Mouse (Mus musculus) retina, postnatal 1 day (tissue): ENCODE measurements around the gene Nlk.
A peak's percentile ranks its signal among the peaks of the same experiment; 100 is the strongest.
"Not testable (repeated sequence)": the region's sequence is repeated elsewhere in the genome, so short reads cannot be mapped to it uniquely, and the experiment has no call there.

Experiments
- DNase-seq: peaks from one replicate; pipeline ENCODE4 v3.0.0-alpha.2; 2012

Gene Nlk

DNA sequence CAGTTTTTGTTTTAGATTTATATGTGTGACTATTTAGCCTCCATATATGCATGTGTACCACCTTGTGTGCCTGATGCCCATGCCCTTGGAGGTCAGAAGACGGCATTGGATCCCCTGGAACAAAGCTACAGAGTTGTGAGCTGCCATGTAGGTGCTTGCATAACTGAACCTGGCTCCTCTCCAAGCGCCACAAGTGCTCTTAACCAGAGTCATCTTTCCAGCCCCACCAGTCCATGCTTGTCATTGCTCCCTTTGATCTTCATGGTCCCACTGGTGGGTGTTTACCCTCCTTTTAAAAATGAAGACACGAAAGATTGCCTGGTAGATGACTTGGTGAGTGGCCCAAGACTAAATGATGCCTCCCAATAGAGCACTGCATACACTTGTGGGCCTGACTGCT lies 156.8 kb downstream of the Nlk start:
- DNase-seq = no peak

GRCm38 (mm10) chr11:78536690-78537084 lies 160.5 kb downstream of the Nlk start:
- no peak for DNase-seq

DNA sequence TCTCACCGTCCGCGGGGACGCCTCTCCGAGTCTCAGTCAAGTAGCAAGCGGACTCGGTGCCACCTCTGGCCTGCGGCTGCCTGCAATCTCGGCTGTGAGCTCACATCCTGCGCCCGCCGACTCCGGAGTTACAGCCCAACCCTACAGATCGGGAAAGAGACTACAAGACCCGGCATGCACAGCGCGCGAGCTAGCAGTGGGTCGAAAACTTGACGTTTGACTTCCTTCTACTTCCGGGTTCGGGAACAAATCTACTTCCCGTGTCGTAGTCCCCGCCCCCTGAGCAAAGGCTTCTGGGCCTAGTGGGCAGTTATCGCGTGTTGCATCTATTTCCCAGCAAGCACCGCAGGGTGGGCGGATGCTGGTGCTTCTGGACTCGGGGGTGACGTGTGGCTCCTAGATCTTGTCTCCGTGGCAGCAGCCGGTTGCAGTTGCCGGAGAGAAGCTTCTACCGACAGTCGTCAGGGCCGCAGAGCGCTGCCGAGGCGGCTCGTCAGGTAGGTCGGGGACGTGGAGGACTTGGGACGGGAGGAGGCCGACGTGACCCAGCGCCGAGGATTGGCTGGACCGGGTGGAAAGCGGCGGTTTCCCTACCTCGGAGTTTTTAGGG lies 161.0 kb downstream of the Nlk start, which contains the start of the genes Tnfaip1 and Ift20:
Gene Tnfaip1 (minus strand): TSS at position 253 of the 610 bp plus-strand sequence.
Gene Ift20 (plus strand): TSS at position 282 of the 610 bp plus-strand sequence.
- DNase-seq = peak; percentile 100

DNA sequence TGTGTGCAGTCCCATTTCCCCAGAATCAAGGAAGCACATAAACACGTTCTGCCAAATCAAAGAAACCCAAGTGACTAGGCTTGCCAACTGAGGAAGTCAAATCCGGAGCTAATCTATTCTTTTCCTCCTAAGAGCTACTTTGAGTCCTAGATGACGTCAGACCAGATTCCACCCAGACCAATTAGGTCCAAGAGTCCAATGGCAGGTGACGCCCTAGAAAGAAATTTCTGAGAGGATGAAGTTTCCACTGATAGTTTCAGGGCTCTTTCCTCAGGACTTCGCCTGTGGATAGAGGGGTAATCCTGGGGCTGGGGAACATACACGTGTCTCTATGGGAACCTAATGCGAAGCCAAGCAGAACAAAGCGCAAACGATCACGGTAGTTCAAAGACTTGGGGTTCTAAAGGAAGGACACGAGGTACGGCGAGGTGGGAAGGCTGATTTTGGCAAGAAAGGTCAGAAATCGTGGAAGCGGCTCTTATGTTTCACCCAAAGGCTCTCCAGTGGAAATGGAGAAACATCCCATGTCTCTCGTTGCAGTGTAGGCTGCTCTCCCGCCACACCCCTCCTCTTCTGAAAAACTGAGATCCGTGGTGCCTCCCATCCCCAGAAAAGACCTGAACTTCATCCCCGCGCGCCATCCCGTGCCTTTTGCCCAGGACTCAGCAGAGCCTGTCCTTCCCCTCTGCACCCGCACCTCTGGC lies 161.6 kb downstream of the Nlk start:
- peak; percentile 50 for DNase-seq

DNA sequence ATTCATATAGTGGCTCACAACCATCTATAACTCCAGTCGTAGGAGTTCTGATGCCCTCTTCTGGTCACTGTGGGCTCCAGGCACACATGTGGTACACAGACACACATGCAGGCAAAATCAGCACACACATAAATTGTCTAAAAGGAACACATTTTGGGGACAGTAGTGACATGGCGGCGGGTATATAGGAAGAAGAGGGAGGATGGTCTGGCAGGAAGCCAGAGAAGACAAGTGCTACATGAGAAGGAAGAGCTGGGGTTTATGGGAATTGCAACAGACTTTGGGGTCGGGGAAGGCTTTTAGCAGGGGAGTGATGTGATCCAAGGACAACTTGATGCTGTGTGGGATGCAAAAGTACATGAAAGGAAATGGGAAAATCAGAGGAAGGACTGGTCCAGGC lies 162.7 kb downstream of the Nlk start:
- no peak for DNase-seq

- DNase-seq = not testable (repeated sequence)
Measured at GRCm38 (mm10) chr11:78531515-78531914, 165.7 kb downstream of the Nlk start.

DNA sequence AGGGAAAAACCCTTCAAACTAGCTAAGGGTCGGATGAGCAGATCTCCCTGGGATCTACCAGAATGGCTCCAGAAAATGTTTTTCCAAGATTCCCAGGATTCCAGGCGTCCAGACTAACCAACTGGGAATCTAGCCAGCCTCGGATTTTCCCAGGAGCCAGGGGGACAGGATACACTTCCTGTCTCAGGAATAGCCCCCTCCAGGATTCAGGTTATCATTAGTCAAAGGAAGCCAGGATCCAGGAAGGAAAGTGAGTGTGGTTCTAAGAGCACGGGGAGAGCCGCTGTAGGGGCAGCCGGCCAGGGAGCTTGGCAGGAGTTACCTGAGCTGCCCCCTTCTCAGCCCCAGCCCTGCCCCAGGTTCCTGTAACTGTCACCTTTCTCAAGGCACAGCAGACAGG lies 166.1 kb downstream of the Nlk start:
- no peak for DNase-seq

- DNase-seq = no peak
Measured at GRCm38 (mm10) chr11:78530001-78530400, 167.2 kb downstream of the Nlk start.

- DNase-seq = no peak
Measured at GRCm38 (mm10) chr11:78528714-78529113, 168.5 kb downstream of the Nlk start.

DNA sequence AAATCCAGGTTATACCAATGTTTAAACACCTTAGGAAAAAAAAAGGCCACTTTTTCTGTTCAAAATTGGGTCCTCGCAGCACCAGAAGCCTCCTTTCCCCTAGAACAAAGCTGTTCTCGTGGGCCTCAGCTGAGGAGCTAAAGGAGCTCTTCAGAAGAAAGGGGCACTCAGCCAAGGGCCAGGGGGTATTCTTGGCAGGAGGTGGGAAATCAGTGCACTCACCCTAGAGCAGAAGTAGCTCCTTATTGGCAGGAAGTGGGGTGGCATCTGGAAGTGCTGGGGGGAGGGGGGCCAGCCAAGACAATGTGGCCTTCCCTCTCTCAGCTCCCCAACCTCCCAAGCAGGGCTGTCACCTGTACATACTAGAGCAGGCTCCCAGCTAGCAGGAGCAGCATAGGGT lies 172.3 kb downstream of the Nlk start:
- DNase-seq = no peak

- DNase-seq = no peak
Measured at GRCm38 (mm10) chr11:78523241-78523955, 173.8 kb downstream of the Nlk start.

DNA sequence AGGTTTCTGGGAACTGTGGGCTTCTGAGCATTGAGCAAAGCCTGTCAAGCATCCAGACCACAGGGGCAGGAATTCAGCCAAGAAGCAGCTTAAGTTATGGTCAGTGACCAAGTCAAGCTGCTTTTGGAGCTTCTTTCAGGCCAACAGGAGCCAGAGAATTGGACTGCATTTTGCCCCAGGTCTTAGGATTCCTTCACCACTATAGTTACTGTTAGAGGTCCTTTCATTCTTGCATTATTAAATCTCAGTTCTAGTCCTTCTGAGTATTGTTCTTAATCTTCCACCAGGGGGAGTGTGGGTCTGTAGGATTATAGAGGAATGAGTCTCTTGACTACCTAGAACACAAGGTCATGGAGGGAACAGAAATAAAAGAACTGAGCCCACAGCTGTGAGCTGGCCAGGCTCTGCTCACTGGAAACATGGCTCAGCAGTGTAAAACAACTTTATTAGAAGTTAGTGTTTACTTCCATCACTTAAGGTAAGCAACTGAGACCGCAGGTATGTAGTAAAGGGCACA lies 174.6 kb downstream of the Nlk start:
- peak; percentile 36 for DNase-seq

DNA sequence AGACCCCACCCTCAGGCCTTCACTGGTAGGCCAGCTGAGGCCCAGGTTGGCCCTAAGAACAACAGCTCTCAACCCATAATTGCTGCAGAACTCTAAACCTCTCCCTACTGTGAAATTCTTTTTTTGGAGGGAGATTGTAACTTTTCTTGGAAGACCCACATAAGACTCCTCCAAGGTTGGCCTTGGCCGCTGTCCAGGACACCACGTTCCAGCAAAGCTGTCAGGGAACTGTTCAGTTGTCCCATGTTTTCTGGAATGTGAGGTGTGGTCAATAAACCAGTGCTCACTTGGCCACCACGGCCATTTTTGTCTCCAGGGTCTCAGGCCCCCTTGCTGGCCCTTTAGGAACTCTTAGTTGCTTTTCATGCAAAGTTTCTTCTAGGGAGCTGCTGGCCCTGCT lies 175.3 kb downstream of the Nlk start:
- no peak for DNase-seq

DNA sequence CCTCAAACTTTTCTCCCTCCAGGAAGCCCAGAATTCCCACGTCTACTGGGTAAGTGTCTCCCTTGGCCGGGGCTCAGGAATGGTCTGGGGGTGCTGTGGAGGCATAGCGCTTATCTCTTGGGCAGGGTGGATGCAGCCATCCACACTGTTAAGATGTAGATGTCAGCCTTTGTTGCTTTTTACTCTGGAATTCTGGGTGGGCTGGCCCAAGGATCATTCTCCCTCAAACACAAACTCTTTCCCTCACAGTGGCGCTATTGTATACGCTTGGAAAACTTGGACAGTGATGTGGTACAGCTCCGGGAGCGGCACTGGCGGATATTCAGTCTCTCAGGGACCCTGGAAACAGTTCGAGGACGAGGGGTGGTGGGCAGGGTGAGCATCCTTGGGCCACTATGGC lies 178.2 kb downstream of the Nlk start:
- no peak for DNase-seq
